Mouse (Mus musculus): ENCODE results near the gene Gria3.

- no peak for TF ChIP-seq TAL1 (IDR thresholded peaks at IDR 0.05; ENCODE audit: low read length)
- TF ChIP-seq GATA1 (IDR thresholded peaks at IDR 0.05; ENCODE audit: low read length): no peak
Measured at GRCm38 (mm10) chrX:41435541-41435940, 34.9 kb downstream of the Gria3 start.
